Mouse (Mus musculus) A20 (cell line): ENCODE results near the gene Xkr7.

ENCODE experiments used
- DNase-seq: peaks from one replicate; pipeline ENCODE4 v3.0.0-alpha.2; 2011; ENCODE audit warnings: low read depth, low spot score

Gene Xkr7

DNA sequence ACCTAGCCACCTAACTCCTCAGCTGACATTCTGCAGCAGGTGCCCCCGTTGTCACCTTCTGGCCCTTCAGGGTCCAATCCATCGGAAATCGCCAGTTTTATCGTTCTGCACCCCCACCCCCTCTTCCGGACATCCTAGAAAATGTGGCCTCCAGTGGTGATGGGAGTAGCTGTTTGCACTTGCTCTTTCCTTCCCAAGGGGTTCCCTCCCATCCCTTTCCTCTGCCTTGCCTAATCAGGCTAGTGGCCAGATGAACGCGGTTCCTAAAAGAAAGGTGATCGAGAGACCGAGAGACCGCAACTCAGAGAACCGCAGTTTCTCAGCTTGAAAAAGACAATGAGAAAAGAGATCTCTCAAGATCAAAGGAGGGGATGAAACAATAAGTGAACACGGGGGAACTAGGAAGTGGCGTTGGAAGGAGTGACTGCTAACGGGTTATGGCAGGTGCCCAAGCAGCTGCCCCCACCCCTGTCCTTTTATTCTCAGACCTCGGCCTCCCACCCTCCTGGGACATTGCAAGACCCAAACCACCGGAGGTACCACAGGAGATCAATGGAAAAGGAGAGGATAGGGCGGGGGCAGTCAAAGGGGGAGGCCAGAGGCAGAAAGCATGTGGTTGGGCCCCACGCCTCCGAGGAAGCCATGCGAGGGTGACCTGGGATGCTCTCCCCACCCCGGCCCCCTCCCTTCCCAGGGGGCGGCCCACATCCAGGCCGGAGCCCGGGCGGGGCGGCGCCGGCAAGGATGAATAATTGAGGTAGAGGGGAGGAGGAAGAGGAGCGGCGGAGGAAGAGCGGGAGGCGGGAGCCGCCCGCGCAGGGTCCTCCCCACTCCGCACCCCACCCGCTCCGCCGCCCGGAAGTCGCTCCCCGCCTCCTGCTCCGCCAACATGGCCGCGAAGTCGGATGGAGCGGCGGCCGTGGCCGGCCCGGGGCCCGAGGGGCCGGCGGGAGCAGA is at the start of gene Xkr7:
Xkr7 (plus strand) TSS at position 727 of the 957 bp plus-strand sequence.
- DNase-seq = no peak

- DNase-seq = no peak
Observed at GRCm38 (mm10) chr2:152985582-152985981, 46.1 kb upstream of the Xkr7 start.

DNA sequence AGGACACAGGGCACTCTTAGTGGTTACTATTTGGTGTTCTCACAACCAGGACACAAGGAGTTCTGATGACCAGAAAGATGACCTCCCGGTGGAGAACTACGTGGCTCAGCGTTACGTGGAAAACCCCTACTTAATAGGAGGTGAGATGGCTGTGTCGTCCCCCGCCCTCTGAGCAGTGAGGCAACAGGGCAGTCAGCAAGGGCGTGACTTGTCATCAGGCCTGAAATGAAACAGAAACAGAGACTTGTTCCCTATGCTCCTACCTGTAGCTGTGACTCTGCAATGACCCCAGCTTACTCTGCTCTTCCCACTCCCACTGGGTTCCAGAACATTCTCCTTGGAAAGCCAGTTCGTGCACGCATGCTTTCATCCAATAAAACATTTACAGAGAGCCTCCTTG is 40.1 kb upstream of the Xkr7 start:
- no peak for DNase-seq

DNA sequence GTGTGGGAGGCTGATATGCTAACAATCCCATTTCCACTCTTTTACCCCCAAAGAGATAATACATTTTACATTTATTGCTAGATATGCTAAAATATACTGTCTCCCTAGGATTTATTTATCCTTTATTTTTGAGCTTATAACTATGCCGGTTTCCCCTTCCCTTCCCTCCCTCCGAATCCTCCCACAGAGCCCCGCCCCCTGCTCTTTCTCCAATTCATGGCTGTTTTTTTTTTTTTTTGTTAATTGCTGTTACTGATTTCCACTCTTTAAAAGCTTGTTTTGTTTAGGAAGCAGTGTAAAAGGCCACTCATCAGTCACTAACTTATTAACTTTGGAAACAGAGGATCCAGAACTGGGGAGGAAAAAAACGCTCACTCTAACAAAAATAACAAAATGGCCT is 34.6 kb upstream of the Xkr7 start:
- DNase-seq = no peak

- no peak for DNase-seq
Observed at GRCm38 (mm10) chr2:153002492-153003248, 29.0 kb upstream of the Xkr7 start.

DNA sequence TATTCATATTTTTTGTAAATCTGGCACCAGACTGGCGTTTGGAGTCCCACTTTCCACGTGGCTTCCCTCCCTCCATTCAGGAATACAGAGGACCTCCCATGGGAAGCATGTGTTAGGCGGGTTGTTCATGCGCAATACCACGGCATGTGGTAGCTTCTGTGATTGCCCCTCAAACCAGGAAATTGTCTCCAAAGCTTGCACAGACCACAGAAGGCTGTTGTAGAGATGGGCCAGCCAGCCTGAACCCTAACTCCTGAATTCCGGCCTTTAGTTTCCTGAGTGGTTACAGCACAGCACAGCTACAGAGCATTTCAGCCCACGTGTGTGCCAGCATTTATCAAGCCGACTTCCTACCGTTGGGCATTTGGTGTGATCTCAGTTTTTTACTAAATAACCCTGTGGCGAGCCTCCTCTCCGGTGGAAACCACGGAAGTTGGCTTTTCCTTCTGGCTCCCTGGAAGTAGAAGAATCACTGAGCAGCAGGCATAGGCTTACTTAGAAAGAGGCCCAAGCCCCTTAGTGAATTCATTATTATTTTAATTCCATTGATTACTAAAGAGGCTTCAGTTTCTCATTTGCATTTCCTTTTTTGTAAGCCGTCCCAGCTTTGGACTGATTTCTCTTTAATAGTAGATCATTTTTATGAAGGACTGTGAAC is 27.8 kb upstream of the Xkr7 start:
- no peak for DNase-seq

DNA sequence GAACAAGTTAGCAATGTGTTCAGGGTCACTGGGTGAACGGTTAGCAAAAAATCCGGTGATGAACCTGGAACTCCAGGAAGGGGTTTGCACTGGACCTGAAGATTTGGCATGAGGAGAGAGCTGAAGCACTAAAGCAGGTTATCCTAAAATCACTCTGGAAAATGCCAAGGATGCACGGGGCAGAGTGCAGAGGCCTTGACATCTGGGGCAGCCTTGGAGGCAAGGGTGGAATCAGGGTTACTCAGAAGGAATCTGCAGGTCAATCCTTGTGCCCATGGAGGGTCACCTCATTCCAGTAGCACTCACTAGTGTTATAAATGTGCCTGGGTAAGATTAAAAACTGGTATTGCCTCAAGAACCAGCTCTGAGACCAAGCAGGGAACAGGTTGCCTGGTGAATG is 25.7 kb upstream of the Xkr7 start:
- DNase-seq = no peak

- no peak for DNase-seq
Observed at GRCm38 (mm10) chr2:153009192-153009973, 22.3 kb upstream of the Xkr7 start.

DNA sequence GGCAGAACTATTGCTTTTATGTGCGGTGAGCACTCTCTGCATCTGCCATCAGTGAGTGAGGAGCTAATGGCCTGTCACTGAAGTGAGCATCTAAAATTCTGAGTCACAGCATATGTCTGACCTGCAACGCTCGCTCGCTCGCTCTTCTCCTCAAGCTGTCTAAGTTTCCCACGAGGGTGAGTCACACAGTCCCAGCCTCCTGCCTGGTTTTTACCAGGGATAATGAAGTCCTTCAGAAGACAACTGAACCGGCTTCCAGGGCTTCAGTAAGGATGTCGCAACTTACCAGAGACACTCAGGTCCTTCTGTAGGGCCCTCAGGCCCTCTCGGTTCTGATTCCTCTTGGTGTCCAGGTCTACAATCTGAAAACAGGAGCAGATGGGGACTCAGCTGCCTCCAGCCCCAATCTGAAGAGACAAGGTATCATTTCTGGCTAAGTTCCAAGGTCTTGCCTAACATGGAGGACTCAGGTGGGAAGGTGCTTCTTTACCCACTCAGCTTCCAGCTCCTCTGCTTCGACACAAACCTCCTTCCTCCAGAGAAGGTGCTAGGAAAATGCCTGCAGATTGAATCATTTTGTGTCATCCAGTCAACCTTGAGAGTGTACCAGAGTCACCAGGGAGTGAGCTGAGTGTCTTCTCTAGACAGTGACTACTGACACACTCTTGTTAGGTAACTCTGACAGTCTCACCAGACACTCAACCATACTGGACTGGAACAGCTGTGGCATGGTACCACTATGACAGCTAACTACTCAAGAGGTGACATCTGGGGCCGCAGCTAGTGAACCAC is 17.7 kb upstream of the Xkr7 start:
- no peak for DNase-seq

DNA sequence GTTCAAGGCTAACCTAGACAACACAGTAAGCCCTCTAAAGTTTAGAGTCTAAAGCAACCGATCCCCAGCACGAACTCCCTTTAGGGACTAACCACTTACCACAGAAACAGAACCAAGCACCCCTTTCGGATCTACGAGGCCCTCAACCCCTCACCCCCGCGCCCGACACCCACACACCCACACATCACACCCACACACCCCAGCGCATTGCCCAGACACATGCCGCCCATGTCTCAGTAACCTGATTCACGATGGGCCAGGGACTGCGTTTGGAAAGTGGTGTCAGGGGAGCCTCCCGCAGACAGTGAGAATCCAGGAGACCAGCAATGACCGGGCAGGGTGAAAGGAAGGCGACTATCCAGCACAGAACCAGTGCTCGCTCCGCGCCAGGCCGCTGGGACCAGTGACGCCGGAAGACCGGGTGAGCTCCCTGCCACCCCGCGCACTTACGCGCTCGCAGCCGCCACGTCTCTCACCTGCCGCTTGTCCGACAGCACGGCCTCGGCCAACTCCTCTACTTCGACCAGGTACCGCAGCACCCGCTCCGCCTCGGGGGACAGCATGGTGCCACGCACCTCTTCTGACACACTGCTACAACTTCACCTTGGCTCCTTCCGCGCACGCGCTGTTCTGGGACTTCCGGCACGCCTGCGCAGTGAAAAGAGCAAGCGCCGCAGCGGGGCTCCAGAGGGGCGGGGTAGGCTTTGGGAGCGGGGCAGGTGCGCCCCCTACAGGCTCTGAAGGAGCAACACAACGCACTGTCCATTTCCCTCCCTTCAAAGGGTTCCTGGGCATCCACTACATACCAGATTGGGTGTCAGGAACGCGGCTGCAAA is 16.7 kb upstream of the Xkr7 start, which contains the start of gene Pdrg1:
Pdrg1 (minus strand) TSS at position 670 of the 836 bp plus-strand sequence.
- peak; percentile 94 for DNase-seq

DNA sequence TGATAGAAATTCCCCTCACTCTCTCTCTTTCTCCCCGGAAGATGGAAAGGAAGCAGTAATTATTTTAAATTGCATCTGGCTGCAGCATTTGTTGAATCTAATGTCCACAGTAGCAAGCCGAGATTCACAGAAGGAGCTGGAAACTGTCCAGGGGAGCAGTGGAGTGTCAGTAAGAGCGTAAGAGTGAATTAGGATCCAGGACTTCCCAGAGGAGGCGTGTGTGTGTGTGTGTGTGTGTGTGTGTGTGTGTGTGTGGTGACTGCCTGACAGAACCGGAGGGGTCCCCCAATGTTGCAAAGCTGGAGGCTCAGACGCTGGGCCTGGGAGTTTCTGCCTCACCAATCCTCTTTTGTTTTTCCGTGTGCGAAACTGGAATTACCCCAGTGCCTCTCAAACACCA is 15.8 kb upstream of the Xkr7 start:
- no peak for DNase-seq

DNA sequence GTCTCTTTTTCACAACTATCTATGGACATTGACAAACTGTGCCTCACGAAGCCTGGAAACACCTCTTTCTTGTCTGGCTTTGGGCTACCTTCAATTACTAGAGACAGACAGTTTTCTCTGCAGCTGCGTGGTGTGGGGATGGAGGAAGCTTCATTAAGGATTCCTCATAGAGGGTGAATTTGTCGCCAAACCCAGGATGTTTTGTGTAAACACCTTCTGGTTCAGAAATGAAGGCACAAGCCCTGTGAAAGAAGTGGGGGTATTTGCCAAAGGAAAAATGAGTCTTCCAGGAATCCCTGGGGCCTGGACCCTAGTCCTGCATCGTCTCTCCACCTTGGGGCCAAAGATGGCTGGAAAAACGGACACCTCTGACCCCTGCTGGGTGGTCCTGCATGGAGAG is 14.9 kb upstream of the Xkr7 start:
- no peak for DNase-seq

DNA sequence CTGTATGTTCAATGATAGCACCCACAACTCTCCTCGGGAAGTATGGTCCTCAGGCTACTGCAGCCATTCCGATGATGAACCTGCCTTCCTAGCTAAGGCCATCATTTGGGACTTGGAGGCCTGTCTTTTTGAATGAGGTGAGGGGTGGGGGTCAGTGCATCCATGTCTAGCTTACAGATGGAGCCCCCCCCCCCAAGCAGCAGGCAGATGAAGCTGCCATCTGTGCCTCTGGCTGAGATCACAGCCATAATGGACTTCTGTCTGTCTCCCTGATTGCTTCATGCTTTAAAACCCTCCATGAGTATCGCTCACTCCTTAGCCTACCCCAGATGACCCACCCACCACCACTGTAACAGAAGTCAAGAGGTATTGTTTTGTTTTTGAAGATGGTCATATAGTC is 12.3 kb upstream of the Xkr7 start:
- DNase-seq = no peak

GRCm38 (mm10) chr2:153021163-153021562 is 10.5 kb upstream of the Xkr7 start:
- no peak for DNase-seq

- no peak for DNase-seq
Observed at GRCm38 (mm10) chr2:153022855-153023254, 8.8 kb upstream of the Xkr7 start.

- no peak for DNase-seq
Observed at GRCm38 (mm10) chr2:153026052-153026451, 5.6 kb upstream of the Xkr7 start.

DNA sequence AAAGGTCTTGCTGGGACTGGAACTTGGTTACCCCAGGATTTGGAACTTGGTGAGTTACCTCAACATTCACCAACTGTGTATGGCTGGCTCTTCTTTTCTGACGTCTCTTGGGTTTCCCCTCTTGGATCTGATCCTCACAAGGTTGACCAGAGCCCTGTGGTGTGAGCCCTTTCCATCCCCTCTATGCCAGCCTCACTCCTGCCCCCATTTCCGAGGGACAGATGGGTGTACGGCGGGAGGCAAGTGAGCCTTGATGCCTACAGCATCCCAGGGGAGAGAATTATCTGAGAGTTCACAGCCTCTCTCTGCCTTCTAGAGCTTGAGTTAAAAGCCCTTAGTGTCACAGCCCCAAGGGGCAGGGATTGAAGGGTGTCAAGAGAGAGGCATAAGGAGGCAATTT is 4.2 kb upstream of the Xkr7 start:
- no peak for DNase-seq

DNA sequence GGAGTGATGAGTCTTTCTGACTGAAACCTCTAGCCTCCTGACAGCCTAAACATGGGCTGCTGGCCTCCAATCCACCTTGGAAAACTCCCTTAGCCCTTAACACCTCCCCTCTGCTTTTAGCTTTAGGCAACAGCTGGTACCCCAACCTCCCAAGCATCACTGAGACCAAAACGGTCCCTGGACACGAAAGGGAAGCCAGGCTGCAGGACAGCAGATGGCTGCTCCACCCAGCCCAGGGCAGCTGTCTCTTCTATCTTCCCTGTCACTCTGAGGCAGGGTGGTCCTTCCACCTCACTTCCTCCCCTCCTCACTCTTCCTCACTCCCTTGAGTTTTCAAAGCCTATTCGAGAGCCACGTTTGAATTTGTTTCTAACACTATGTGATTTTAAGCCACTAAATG is 1.2 kb upstream of the Xkr7 start:
- DNase-seq = no peak

DNA sequence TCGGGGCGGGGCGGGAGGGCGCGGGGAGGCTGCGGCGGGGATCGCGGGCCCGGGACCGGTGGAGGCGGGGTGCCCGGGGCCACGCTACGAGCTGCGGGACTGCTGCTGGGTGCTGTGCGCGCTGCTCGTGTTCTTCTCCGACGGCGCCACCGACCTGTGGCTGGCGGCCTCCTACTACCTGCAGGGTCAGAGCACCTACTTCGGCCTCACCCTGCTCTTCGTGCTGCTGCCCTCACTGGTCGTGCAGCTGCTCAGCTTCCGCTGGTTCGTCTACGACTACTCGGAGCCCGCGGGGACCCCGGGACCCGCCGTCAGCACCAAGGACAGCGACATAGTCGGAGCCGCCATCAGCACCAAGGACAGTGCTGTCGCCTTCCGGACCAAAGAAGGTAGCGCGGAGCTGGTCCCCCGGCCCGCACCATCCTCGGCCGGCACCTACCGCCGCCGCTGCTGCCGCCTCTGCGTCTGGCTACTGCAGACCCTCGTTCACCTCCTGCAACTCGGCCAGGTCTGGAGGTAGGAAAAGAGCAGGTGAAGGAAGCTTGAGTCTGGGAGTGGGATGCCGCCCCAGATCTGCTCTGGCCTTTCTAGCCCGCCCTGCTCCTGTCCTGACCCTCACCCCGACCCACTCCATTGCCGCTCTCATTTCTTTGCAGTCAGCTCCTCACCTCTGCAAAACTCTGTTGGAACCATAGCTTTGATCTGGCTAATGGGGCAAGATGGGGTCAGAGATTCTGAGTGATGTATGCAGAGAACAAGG is 611 bp downstream of the Xkr7 start:
- no peak for DNase-seq
